Mouse (Mus musculus): ENCODE results near the gene Mkks. TPM values are rescaled to one million over a fixed set of nuclear protein-coding genes. Genes with fewer than 3 reads are reported as not detected.

The Mkks gene
- total RNA-seq, 2 experiments from 2014 or later: 28.0 to 30.1 TPM

DNA sequence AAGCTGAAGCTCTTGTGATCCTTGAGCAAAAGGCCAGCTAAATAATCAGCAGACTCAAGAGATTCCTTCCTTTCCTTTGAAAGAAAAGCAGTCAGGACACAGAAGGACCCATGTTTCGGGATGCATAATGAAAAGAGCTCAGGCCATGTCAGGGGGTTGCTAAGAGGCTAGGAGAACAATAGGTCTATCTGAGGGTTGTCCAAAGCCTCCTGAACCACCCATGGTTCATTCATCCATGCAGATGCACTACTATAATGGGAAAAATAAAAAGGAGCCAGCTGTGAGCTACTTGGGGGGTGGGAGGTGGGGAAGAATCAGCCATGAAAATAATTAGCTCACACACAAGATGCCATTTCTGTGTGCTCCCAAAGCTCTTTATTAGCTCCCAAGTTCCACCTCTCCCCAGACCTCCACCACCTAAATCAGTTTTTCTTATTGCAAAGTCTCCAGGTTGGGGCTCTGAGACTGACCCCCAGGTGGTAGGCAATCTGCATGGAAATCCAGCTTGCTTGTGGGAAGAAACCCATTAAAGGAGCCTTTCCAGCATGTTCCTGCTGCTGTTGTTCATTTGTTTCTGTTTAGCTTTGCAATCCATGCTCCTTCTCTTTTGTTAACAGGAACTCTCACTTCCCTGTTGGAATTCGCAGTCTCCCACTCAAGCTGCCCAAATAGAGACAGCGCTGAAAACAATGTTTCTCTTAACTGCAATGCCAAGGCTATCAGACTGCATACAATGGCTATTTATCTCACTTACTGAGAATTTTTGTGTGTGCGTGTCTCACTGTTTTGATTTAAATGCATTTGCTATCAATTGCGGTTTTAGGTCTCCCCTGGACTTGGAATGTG lies 36.4 kb downstream of the Mkks start:
- no peak for DNase-seq
- intact Hi-C loops (cut with DNase I): no loop called here

DNA sequence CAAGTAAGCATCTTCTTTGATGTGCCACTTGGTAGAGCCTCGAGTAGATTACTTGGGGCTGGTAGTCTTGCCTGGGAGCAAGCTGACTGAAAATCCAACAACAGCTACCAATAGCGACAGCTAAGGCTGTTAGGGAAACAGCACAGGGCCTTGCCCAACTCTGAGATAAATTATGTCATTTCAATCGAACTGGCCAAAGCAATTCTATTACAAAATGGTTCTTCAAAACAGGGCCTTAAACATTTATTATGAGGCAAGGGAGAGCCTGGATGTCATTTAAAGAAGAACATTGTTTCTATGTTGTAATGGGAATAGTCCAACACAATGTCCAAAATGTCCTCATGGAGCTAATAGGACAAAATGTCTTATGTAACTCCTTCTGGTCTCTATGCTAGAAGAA lies 40.8 kb downstream of the Mkks start:
- no peak for DNase-seq
- intact Hi-C loops (cut with DNase I): no loop called here

DNA sequence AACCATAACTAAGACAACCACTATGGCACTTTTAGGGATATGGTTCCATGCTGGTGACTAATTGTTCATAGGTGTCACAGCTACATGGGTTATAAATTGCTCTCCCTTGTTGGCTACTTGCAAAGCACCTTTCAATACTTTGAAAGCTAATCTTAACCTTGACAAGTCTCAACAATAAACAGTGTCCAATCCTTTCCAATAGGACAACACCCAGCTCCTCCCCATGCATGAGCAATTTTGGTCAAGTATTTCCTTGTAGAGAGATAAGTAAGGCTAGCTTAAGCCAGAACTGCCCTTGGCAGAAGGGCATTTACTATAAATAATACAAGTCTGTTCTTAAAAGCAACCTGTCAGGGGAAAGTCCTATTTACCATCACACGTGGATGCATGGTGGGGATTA lies 53.2 kb downstream of the Mkks start:
- intact Hi-C loops (cut with DNase I): no loop called here
- DNase-seq: no peak

DNA sequence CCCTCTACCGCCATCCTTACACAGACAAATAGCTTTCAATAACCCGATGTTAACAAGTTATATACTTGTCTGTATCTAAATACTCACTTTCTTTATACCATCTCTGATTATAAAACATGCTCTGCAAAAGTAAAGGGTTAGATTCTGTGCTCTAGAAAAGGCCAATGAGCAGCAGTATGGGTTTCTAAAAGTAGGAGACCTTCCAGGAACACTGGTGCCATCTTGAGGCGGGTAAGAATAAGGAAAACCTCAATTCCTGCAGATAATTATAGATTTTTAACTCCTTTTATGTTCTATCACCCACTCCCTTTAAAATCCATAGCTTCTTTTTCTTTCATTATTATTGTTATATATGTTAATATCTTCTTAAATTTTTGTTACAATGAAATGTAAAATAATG lies 55.3 kb downstream of the Mkks start:
- intact Hi-C loops (cut with DNase I): no loop called here
- DNase-seq: no peak

DNA sequence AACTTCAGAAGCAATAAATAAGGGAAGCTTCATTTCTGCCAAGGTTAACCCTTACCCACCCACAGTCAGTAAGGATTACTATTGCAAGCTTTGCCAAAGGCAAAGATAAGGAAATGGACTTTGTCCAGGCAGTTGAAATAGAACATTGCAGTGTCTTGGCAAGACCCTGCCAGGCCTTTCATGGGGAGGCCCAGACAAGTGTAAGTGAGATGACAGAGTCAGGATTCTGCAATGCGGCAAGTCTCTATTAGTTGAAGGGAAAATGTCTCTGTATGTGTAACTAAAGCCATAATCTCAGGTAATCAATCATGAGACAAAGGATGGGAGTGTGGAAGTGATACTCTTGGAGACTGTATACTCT lies 56.5 kb downstream of the Mkks start:
- no peak for DNase-seq
- intact Hi-C loops (cut with DNase I): no loop called here

DNA sequence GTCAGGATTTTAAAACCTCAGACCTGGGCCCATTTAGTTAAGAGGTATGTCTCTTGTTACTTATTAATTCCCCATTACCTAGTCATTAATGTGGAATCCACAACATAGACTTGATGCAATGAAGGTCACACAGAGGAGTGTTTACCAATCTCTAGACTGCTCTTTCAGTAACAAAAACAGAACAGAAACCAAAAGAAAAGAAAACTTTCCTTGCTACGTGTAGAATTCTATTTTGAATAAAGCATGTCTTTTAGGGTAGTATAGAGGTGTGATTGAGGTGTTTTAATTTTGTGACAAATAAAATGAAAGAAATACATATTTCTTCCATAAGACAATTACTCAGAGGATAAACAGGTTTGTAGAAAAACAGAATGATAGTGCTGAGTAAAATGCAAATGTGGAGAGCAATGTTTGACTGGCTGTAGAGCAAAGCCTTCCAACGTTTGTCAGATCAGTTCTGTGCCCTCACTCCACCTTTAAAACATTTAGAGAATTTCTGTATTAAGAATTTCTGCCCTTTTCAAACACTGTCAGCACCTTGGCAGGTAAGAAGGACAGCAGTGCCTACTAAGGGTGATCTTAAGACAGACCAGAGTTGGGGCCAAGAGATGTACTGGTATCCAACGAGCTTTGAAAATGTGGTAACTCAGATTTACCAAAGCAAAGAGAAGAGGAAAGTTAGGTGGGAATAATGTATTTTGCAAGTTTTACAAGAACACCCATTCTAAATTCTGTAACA lies 57.0 kb downstream of the Mkks start:
- intact Hi-C loops (cut with DNase I): no loop called here
- DNase-seq: no peak

DNA sequence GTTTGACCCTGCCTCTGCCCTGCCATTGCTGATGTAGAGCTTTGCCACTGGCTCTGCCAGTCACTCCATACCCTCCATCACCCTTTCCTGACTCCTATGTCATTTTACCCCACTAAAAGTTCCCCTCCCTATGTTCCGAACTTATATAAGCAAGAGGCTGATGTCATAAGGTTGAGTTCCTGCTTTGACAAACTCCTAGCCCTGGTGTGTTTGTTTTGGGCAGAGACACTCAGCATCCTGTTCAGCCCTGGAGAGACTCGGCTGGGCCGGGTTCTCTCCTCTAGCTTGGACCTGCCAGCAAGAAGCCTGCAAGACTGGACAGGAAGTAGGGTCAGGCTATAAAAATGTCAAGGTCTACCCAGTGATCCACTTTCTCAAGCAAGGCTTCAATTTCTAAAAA lies 58.3 kb downstream of the Mkks start:
- DNase-seq: peak in 1 of 2 experiments; percentile 14
- intact Hi-C loops (cut with DNase I): no loop called here

DNA sequence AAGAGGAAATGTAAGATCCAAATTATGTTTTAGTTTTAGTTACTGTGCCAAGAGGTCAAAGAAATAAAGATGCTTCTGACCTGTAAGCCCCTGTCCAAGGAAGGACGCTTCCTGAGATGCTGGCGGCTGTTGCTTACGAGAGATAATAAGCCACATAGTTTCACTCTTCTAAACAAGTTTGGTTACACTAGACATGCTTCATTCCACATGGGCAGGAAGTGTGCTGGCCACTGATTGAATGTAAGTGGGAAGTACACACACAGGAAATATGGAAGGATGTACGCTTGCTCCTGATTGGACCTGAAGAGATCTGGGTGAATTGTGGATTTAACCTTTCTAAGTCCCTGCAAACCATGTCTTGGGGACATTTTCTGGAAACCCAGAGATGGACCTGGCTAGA lies 63.6 kb downstream of the Mkks start:
- DNase-seq: no peak
- intact Hi-C loops (cut with DNase I): no loop called here

Other genes starting within 250 kb of the Mkks start
- not detected for gene Snap25, start 177.9 kb downstream of the Mkks start, total RNA-seq (2021)
- 10 to 100 TPM; 14.5 to 32.8 TPM for gene AL731706.2, start 5.7 kb downstream of the Mkks start, total RNA-seq (2021)
- 1 to 10 TPM; 2.2 to 5.0 TPM for gene Slx4ip, start 171 bp downstream of the Mkks start, total RNA-seq (2021)
- gene AL731706.1, start within 50 bp of the Mkks start, total RNA-seq (2021): 10 to 100 TPM; 17.4 to 22.4 TPM
- 1 to 10 TPM; 5.6 to 6.0 TPM for gene Jag1, start 225.3 kb upstream of the Mkks start, total RNA-seq (2021)